Mouse (Mus musculus): Measurements from ENCODE around the gene Taar8c. TPM values are rescaled to one million over a fixed set of nuclear protein-coding genes. Genes with fewer than 3 reads are reported as not detected.

Taar8c gene
- not detected in 2 replicates for polyA plus RNA-seq (2012; rRNA removed)

GRCm38 (mm10) chr10:24101812-24102211 lies at the start of gene Taar8c:
Gene Taar8c (minus strand): TSS chr10:24101912.

GRCm38 (mm10) chr10:24149135-24149781 lies 47.5 kb upstream of the Taar8c start, which contains the start of gene Stx7:
Gene Stx7 (plus strand): TSS chr10:24149302.

DNA sequence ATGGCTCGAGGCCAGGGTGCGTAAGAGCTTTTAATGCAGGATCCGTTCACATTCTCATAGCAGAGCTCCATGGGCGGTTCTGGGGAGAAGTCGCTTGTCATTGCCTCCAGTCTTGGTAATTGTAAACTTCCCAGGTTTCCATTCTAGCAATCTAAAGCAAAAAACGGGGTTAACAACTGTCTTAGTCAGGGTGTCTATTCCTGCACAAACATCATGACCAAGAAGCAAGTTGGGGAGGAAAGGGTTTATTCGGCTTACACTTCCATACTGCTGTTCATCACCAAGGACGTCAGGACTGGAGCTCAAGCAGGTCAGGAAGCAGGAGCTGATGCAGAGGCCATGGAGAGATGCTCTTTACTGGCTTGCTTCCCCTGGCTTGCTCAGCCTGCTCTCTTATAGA lies 7.7 kb upstream of the Taar8c start, which contains the start of gene Taar9:
Gene Taar9 (minus strand): TSS at position 101 of the 400 bp plus-strand sequence.

GRCm38 (mm10) chr10:24092194-24092593 lies 9.5 kb downstream of the Taar8c start, which contains the start of gene Taar8b:
Gene Taar8b (minus strand): TSS chr10:24092294.

GRCm38 (mm10) chr10:24076200-24076599 lies 25.5 kb downstream of the Taar8c start, which contains the start of gene Taar8a:
Gene Taar8a (plus strand): TSS chr10:24076500.

Other genes starting within 250 kb of the Taar8c start
- 0.17 and 0.50 TPM in 2 replicates for gene Vnn1, start 207.2 kb downstream of the Taar8c start, polyA plus RNA-seq (2012; rRNA removed)
- gene Taar1, start 181.6 kb downstream of the Taar8c start, polyA plus RNA-seq (2012; rRNA removed) = not detected in 2 replicates
- not detected in 2 replicates for gene Taar2, start 163.3 kb downstream of the Taar8c start, polyA plus RNA-seq (2012; rRNA removed)
- gene Taar3, start 152.4 kb downstream of the Taar8c start, polyA plus RNA-seq (2012; rRNA removed) = not detected in 2 replicates
- gene Taar4, start 141.4 kb downstream of the Taar8c start, polyA plus RNA-seq (2012; rRNA removed) = not detected in 2 replicates
- 0.18 and 0.93 TPM in 2 replicates for gene Taar5, start 131.2 kb downstream of the Taar8c start, polyA plus RNA-seq (2012; rRNA removed)
- gene Taar6, start 116.3 kb downstream of the Taar8c start, polyA plus RNA-seq (2012; rRNA removed) = not detected in 2 replicates
- not detected in 2 replicates for gene Taar7a, start 108.4 kb downstream of the Taar8c start, polyA plus RNA-seq (2012; rRNA removed)
- gene Taar7b, start 102.0 kb downstream of the Taar8c start, polyA plus RNA-seq (2012; rRNA removed) = not detected in 2 replicates
- not detected in 2 replicates for gene Taar7d, start 74.7 kb downstream of the Taar8c start, polyA plus RNA-seq (2012; rRNA removed)
- not detected in 2 replicates for gene Taar7e, start 64.3 kb downstream of the Taar8c start, polyA plus RNA-seq (2012; rRNA removed)
- gene Taar7f, start 52.4 kb downstream of the Taar8c start, polyA plus RNA-seq (2012; rRNA removed) = not detected in 2 replicates
- gene Taar8a, start 25.4 kb downstream of the Taar8c start, polyA plus RNA-seq (2012; rRNA removed) = not detected in 2 replicates
- not detected in 2 replicates for gene Taar8b, start 9.6 kb downstream of the Taar8c start, polyA plus RNA-seq (2012; rRNA removed)
- not detected in 2 replicates for gene Taar9, start 7.6 kb upstream of the Taar8c start, polyA plus RNA-seq (2012; rRNA removed)
- 160 and 189 TPM in 2 replicates for gene Stx7, start 47.4 kb upstream of the Taar8c start, polyA plus RNA-seq (2012; rRNA removed)
- gene Moxd1, start 121.6 kb upstream of the Taar8c start, polyA plus RNA-seq (2012; rRNA removed) = 3.6 and 11.7 TPM in 2 replicates